Mouse (Mus musculus) limb, embryonic 13.5 days (tissue): Measurements from ENCODE around the gene Nck1. TPM values are rescaled to one million over a fixed set of nuclear protein-coding genes. Genes with fewer than 3 reads are reported as not detected.

Experiments used
- ATAC-seq: fragments of 200-750 bp; cut with Nextera tagmentation; 2 replicates; pipeline ENCODE4 v1.8.0; 2017; ENCODE audit warnings: low read depth, moderate number of reproducible peaks, moderate TSS enrichment; ENCODE audit not compliant: low FRiP score
- H3K27ac ChIP-seq: fragments of 300-500 bp; sonication (generic); 2 replicates; pipeline ENCODE4 v1.5.1; 2015; ENCODE audit warnings: inconsistent platforms, mild to moderate bottlenecking, moderate library complexity
- H3K27me3 ChIP-seq: fragments of 300-500 bp; sonication (generic); 2 replicates; pipeline ENCODE4 v1.6.1; 2015; ENCODE audit warnings: mild to moderate bottlenecking, inconsistent platforms
- H3K36me3 ChIP-seq: fragments of 300-500 bp; sonication (generic); 2 replicates; pipeline ENCODE4 v1.6.1; 2015; ENCODE audit warnings: inconsistent platforms, mild to moderate bottlenecking, moderate library complexity
- H3K4me1 ChIP-seq: fragments of 300-500 bp; sonication (generic); 2 replicates; pipeline ENCODE4 v1.6.1; 2015; ENCODE audit warnings: inconsistent platforms
- H3K4me2 ChIP-seq: fragments of 300-500 bp; sonication (generic); replicated peaks from 2 replicates; pipeline ENCODE4 v1.6.1; 2015; ENCODE audit warnings: inconsistent platforms, mild to moderate bottlenecking, moderate library complexity
- H3K4me3 ChIP-seq: fragments of 300-500 bp; sonication (generic); 2 replicates; pipeline ENCODE4 v1.5.1; 2015; ENCODE audit warnings: moderate library complexity, mild to moderate bottlenecking, inconsistent platforms
- H3K9ac ChIP-seq: fragments of 300-500 bp; sonication (generic); 2 replicates; pipeline ENCODE4 v1.6.1; 2015; ENCODE audit warnings: mild to moderate bottlenecking, inconsistent platforms
- H3K9me3 ChIP-seq: fragments of 300-500 bp; sonication (generic); 2 replicates; pipeline ENCODE4 v1.6.1; 2016; ENCODE audit warnings: inconsistent platforms
- WGBS: fragments of 180-500 bp; shearing (Covaris S2); methylation state at CpG from one replicate; pipeline ENCODE4 v1.1.7; 2015; 5-methylcytosine and 5-hydroxymethylcytosine counted together
- polyA plus RNA-seq: library from polyadenylated mRNA; unstranded; fragments of >200 nt; fragmentation: Nextera tagmentation; extraction: Ambion mirVana; gene quantifications from 2 replicates; pipeline ENCODE4 v1.2.1, GENCODE M21; 2015

Gene Nck1
- polyA plus RNA-seq, 1 experiment from 2014 or later = 76.5 TPM

DNA sequence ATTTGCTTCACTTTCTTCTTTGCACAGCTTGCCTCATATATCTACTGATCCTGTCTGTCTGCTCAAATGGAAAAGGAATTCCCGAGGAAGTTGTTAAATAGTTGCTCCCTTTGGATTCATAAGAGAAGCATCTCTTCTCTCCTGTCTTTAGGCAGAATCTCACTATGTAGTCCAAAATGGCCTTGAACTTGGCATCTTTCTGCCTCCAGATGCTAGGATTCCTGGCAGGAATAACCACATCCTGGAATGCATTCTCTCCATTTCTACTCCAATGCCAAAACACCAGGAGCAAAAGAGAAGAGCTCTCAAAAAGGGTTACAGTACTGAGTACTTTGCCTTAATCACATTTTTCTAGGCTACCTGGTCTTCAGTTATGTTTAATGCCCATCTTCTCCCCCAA is 14.6 kb downstream of the Nck1 start:
- peaks cover 10% of the 10 kb centered on the region for H3K36me3 ChIP-seq
- H3K4me3 ChIP-seq = no peak overlapping the region
- peaks cover 7% of the 10 kb centered on the region for H3K9me3 ChIP-seq
- ATAC-seq = no peak
- 79% methylated on average over 1 of the region's 1 CpGs for WGBS
- H3K27ac ChIP-seq = no peak overlapping the region
- H3K9ac ChIP-seq = no peak overlapping the region
- H3K27me3 ChIP-seq = no peaks in the 10 kb centered on the region
- no peak overlapping the region for H3K4me2 ChIP-seq
- H3K4me1 ChIP-seq = no peaks in the 10 kb centered on the region

- Histone ChIP-seq H3K4me3 (no peak overlapping the region), H3K4me1 (no peaks in the 10 kb centered on the region), H3K36me3 (peaks cover 10% of the 10 kb centered on the region), H3K9ac (no peak overlapping the region), H3K4me2 (no peak overlapping the region), H3K27me3 (no peaks in the 10 kb centered on the region), H3K9me3 (peaks cover 7% of the 10 kb centered on the region; the same call in 1 of the 2 replicates), H3K27ac (no peak overlapping the region)
- ATAC-seq = no peak
- 82% methylated on average over 2 of the region's 2 CpGs for WGBS
Observed at GRCm38 (mm10) chr9:100525225-100525624, 20.7 kb downstream of the Nck1 start.

DNA sequence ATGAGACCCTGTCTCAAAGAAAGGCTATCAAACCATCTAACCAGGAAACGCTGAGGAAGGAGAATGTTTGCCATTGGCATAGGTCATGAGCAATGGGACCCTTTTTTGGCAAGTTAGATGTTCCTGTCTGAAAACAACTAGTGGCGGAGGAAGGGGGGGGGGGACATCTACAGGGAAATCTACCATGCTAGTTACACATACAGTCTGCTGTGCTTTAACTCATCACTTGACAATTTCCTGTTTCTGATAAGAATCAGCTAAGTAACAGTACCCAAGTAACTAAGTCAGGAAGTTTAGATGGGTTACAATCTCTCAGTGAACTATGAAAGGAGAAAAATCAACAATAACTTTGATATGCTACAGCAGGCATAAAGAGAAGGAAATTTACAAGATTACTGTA is 23.9 kb downstream of the Nck1 start:
- ATAC-seq = no peak
- Histone ChIP-seq H3K9ac (no peak overlapping the region), H3K9me3 (no peaks in the 10 kb centered on the region), H3K36me3 (no peaks in the 10 kb centered on the region), H3K4me1 (no peaks in the 10 kb centered on the region), H3K4me2 (no peak overlapping the region), H3K27me3 (no peaks in the 10 kb centered on the region), H3K4me3 (no peak overlapping the region), H3K27ac (no peak overlapping the region)
- WGBS = 73% methylated on average over 2 of the region's 2 CpGs

- no peak; the same call in 1 of the 2 replicates for ATAC-seq
Observed at GRCm38 (mm10) chr9:100520586-100520985, 25.3 kb downstream of the Nck1 start.

DNA sequence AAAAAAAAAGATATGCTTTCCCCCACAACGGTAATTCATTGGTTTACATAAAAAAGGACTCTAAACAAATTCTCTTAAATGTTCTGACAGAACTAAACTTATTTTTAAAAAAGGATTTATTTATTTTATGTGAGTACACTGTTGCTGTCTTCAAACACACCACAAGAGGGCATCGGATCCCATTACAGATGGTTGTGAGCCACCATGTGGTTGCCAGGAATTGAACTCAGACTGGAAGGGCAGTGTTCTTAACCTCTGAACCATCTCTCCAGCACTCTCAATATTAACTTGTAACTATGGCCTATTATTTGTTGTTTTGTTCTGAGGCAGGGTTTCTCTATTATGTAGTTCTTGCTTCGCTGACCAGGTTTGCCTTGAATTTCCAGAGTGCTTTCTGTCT is 25.9 kb downstream of the Nck1 start:
- H3K4me2 ChIP-seq = no peak overlapping the region
- no peak for ATAC-seq
- H3K27me3 ChIP-seq = no peaks in the 10 kb centered on the region
- H3K27ac ChIP-seq = no peak overlapping the region
- H3K4me3 ChIP-seq = no peak overlapping the region
- H3K9ac ChIP-seq = no peak overlapping the region
- no peaks in the 10 kb centered on the region for H3K9me3 ChIP-seq
- 97% methylated on average over 3 of the region's 3 CpGs for WGBS
- H3K4me1 ChIP-seq = no peaks in the 10 kb centered on the region
- no peaks in the 10 kb centered on the region for H3K36me3 ChIP-seq

More at GRCm38 (mm10) chr9:100520586-100520985, 25.3 kb downstream of the Nck1 start:
- H3K9me3 ChIP-seq = no peaks in the 10 kb centered on the region
- no peaks in the 10 kb centered on the region for H3K4me1 ChIP-seq
- H3K9ac ChIP-seq = no peak overlapping the region
- 0% methylated on average over 2 of the region's 2 CpGs for WGBS
- H3K27me3 ChIP-seq = no peaks in the 10 kb centered on the region
- no peak overlapping the region for H3K4me3 ChIP-seq
- H3K4me2 ChIP-seq = no peak overlapping the region
- no peaks in the 10 kb centered on the region for H3K36me3 ChIP-seq
- no peak overlapping the region for H3K27ac ChIP-seq

- Histone ChIP-seq H3K9me3 (no peaks in the 10 kb centered on the region), H3K27me3 (no peaks in the 10 kb centered on the region), H3K4me1 (peaks cover 17% of the 10 kb centered on the region), H3K4me2 (no peak overlapping the region), H3K36me3 (peaks cover 12% of the 10 kb centered on the region), H3K9ac (no peak overlapping the region), H3K27ac (no peak overlapping the region), H3K4me3 (no peak overlapping the region)
- ATAC-seq = no peak
- 89% methylated on average over 2 of the region's 2 CpGs for WGBS
Observed at GRCm38 (mm10) chr9:100507581-100507980, 38.4 kb downstream of the Nck1 start.

GRCm38 (mm10) chr9:100506652-100507051 is 39.3 kb downstream of the Nck1 start:
- H3K4me1 ChIP-seq = peaks cover 17% of the 10 kb centered on the region
- H3K27ac ChIP-seq = no peak overlapping the region
- no peak overlapping the region for H3K9ac ChIP-seq
- WGBS = 44% methylated on average over 2 of the region's 2 CpGs
- H3K27me3 ChIP-seq = no peaks in the 10 kb centered on the region
- no peak for ATAC-seq
- no peak overlapping the region for H3K4me2 ChIP-seq
- H3K4me3 ChIP-seq = no peak overlapping the region
- H3K9me3 ChIP-seq = no peaks in the 10 kb centered on the region
- peaks cover 13% of the 10 kb centered on the region for H3K36me3 ChIP-seq

DNA sequence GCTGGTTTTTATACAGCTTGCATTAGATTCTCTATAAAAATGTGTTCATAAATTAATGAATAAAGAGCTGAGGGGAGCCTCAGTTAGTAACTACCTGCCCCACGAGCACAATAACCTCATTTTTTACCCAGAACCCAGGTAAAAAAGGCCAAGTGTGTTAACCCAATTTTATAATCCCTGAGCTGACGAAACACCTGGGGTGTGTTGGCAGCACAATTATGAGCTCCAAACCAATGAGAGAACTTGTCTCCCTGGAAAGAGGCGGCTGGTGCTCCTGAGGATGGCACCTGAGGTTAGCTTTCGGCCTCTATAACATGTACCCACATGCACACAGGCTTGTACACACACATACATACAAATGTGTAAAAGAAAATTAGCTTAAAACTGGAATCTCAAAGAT is 40.4 kb downstream of the Nck1 start:
- Histone ChIP-seq H3K9me3 (no peaks in the 10 kb centered on the region), H3K27ac (no peak overlapping the region), H3K4me1 (peaks cover 10% of the 10 kb centered on the region), H3K36me3 (peaks cover 17% of the 10 kb centered on the region), H3K27me3 (no peaks in the 10 kb centered on the region), H3K4me2 (no peak overlapping the region), H3K9ac (no peak overlapping the region), H3K4me3 (no peak overlapping the region)
- 70% methylated on average over 4 of the region's 4 CpGs for WGBS
- ATAC-seq = no peak

- WGBS = 87% methylated on average over 5 of the region's 5 CpGs
- ATAC-seq = no peak
Observed at GRCm38 (mm10) chr9:100493611-100494261, 52.2 kb downstream of the Nck1 start.

DNA sequence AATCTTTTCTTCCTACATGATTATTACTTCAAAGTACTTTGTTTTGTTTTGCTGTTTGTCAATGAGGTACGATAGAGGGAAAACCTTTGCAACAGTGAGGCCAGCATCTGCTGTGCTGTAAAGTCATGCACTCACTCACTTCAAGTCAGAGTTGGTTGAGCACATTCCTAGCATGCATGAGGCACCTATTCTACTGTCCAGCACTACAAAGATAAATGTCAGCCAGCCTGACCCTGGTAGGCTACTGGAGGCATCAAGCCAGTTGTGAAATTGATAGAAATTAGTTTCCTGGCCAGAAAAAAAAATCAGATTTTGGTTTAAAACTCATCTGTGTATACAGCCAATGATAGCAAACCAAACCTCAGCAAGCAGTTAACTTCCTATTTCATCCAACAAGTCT is 54.5 kb downstream of the Nck1 start:
- no peak overlapping the region for H3K27ac ChIP-seq
- WGBS = 86% methylated on average over 1 of the region's 1 CpGs
- no peaks in the 10 kb centered on the region for H3K9me3 ChIP-seq
- H3K4me1 ChIP-seq = peaks cover 7% of the 10 kb centered on the region; the same call in 1 of the 2 replicates
- no peak for ATAC-seq
- H3K4me3 ChIP-seq = no peak overlapping the region
- H3K27me3 ChIP-seq = no peaks in the 10 kb centered on the region
- no peak overlapping the region for H3K9ac ChIP-seq
- H3K36me3 ChIP-seq = peaks cover 9% of the 10 kb centered on the region
- H3K4me2 ChIP-seq = no peak overlapping the region

More at GRCm38 (mm10) chr9:100493611-100494261, 52.2 kb downstream of the Nck1 start:
- H3K27me3 ChIP-seq = no peaks in the 10 kb centered on the region
- H3K4me3 ChIP-seq = no peak overlapping the region
- H3K4me1 ChIP-seq = 0 out of 2 replicates have a peak, but pooled peaks cover 4% of the 10 kb centered on the region
- peaks cover 20% of the 10 kb centered on the region for H3K36me3 ChIP-seq
- H3K9ac ChIP-seq = no peak overlapping the region
- H3K27ac ChIP-seq = no peak overlapping the region
- H3K4me2 ChIP-seq = no peak overlapping the region
- no peaks in the 10 kb centered on the region for H3K9me3 ChIP-seq

DNA sequence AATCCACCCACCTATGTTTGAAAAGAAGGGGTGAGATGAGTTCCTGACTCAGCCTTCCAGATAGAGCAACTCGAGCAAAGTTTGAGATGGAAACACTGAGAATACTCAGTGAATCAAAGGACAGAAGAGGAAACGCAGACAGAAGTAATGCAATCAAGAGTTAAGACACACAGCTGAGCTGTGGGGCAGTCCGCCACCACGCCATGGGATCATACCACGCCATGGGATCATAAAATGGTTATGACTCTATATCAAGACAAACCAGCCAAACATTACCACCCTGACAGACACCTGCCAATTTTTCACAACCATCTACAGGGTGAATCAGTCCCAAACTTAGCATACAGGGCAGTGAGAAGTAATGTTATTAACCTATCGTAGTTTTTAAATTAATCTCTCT is 57.0 kb downstream of the Nck1 start:
- H3K27ac ChIP-seq = no peak overlapping the region
- ATAC-seq = no peak
- peaks cover 10% of the 10 kb centered on the region; the same call in 1 of the 2 replicates for H3K4me1 ChIP-seq
- no peak overlapping the region for H3K4me2 ChIP-seq
- no peak overlapping the region for H3K9ac ChIP-seq
- H3K36me3 ChIP-seq = peaks cover 8% of the 10 kb centered on the region
- H3K9me3 ChIP-seq = no peaks in the 10 kb centered on the region
- H3K4me3 ChIP-seq = no peak overlapping the region
- 95% methylated on average over 6 of the region's 6 CpGs for WGBS
- H3K27me3 ChIP-seq = no peaks in the 10 kb centered on the region

DNA sequence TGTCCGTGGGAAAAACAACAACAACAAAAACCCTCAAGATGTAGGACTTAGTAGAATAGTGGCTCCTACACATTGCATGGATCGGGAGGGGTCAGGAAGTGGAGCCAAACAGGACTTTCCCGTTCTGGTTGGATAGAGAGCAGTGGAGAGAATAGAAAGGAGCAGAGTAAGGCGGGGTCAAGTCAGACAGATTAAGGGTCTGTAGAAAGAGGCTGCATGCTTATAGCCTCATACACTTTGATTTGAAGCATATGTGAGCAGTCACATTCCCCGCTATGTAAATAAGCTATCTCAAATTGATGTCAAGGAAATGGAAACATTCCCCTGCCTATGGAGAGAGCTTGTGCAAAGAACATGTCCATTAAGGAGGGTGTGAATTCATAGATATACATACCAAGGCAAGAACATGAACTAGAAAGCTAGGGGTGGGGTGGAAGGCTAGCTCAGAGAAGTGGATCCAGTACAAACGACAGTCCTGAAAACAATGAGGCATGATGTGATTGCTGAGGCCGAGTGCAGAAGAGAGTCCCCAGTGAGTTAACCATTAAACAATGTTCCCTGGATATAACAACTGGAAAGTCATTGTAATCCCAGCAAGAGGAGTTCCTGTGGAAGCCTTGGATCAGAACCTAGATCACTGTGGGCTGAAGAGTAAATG is 57.7 kb downstream of the Nck1 start:
- Histone ChIP-seq H3K9ac (no peak overlapping the region), H3K36me3 (peaks cover 6% of the 10 kb centered on the region), H3K4me1 (peaks cover 10% of the 10 kb centered on the region; the same call in 1 of the 2 replicates), H3K4me3 (no peak overlapping the region), H3K27me3 (no peaks in the 10 kb centered on the region), H3K9me3 (no peaks in the 10 kb centered on the region), H3K27ac (no peak overlapping the region), H3K4me2 (no peak overlapping the region)
- no peak for ATAC-seq
- WGBS = 76% methylated on average over 7 of the region's 7 CpGs
